Mouse (Mus musculus) small intestine, adult 2 months (tissue): Measurements from ENCODE around the gene Phactr3.

Source experiments
- CTCF ChIP-seq: fragments of 200-500 bp; IDR thresholded peaks from 2 replicates; pipeline ENCODE4 v1.5.1; 2012; ENCODE audit warnings: low read depth, mild to moderate bottlenecking, control low read depth, inconsistent platforms, low read length, moderate library complexity, mixed read lengths; ENCODE audit not compliant: insufficient replicate concordance, insufficient read length; ENCODE audit errors: extremely low read depth
- POLR2A ChIP-seq: fragments of 200-500 bp; IDR thresholded peaks from 2 replicates; pipeline ENCODE4 v1.6.1; 2012; ENCODE audit warnings: low read depth, mild to moderate bottlenecking, control low read depth, inconsistent platforms, low read length, moderate library complexity

DNA sequence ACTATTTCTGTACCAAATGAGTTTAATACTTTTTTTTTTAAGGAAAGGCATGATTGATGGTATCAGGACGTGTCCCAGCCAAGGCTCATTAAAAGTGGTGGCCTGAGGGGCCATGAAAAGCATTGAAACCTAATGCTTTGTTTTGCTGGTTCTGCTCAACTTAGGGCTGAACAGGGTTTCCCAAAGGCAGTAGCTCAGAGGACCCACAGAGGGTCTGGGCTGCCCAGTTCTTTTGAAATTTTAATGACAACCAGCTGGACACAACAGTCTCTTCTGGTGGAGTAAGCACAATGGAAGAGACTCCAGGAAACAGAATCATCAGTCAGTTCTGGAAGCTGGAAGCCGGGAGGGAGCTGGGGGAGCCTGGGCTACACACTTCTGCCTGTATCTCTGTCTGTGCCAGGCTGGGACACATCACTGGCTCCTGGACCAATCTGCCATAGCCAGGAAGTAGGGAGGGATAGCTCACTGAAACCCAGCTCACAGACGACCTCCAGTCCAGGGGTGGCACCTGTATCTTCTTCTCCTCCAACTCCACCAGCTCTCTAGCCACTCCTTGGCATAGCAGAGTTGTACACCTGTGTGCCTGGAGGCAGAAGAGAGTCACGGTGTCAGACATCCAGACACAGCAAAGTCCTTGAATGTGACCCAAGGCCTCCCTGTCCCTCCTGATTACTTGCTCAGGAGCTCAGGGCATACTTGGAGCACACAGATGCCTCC is 3.3 kb downstream of the Phactr3 start:
- no peak for TF ChIP-seq POLR2A
- TF ChIP-seq CTCF, result no peak
